Mouse (Mus musculus) ES-Bruce4 (cell line): ENCODE data around the gene Runx3.

Experiments
- CTCF ChIP-seq: IDR thresholded peaks from one replicate; pipeline ENCODE4 v1.8.1; 2011; ENCODE audit warnings: low read depth, low read length
- EP300 ChIP-seq: IDR thresholded peaks from 2 replicates; pipeline ENCODE4 v1.6.1; 2011; ENCODE audit warnings: low read depth, low read length; ENCODE audit not compliant: insufficient read depth
- POLR2A ChIP-seq: IDR thresholded peaks from one replicate; pipeline ENCODE4 v1.8.1; 2011; ENCODE audit warnings: low read length; ENCODE audit not compliant: insufficient read depth

GRCm38 (mm10) chr4:135072671-135073070, 47.8 kb upstream of the Runx3 start:
- no peak for TF ChIP-seq CTCF
- no peak for TF ChIP-seq POLR2A
- TF ChIP-seq EP300 = no peak
